ENCODE assay signal across 13 mouse cellular contexts in the genomic region with DNA sequence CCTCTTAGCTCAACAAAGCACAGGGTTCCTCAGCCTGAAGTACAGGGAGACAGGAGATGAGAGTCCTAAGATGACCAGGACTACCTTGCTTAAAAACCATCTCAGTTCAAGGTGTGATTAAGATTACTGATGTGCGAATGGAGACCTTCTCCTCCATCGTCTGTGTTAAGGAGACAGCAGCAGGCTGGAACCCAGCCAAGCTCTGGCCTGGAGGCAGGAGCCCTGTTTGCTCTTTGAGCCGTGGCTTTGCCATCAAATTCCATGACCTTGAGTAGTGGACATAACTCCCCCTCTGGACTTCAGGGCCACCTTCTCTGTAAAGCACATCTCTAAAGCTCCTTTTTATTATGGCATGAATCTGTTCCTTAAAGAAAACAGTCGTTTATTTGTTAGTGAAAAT. TPM values are rescaled to one million over a fixed set of nuclear protein-coding genes. Genes with fewer than 3 reads are reported as not detected.
DNase-seq lines count a peak whose midpoint lies in the region; ATAC-seq lines count a peak whose summit lies in the region.
"Had no signal": no experiment of that assay in that cellular context is flagged by ENCODE, and none has a peak within 500 bp of the region (broad histone marks: within the 10 kb centered on the region; RNA-seq: fewer than 3 reads in every experiment).

No protein-coding gene starts in this region.

- no peaks in the 10 kb centered on the region for H3K27me3 ChIP-seq in kidney, embryonic 16.5 days (ENCODE audit: insufficient read depth, low read length)
- H3K27me3 ChIP-seq: hindbrain, embryonic 13.5 days had no signal

- no peak for ATAC-seq in kidney, embryonic 16.5 days (ENCODE audit: low FRiP score, low TSS enrichment)

- 27% methylated on average over 4 of the region's 4 CpGs for WGBS in kidney, embryonic 16.5 days

- H3K27ac ChIP-seq in kidney, embryonic 16.5 days (ENCODE audit: low read length), result no peak overlapping the region
- H3K27ac ChIP-seq: embryonic facial prominence, embryonic 10.5 days; forebrain, embryonic 10.5 days; hindbrain, embryonic 13.5 days had no signal

- H3K9me3 ChIP-seq in kidney, embryonic 16.5 days (ENCODE audit: low read length), result no peaks in the 10 kb centered on the region
- H3K9me3 ChIP-seq: embryonic facial prominence, embryonic 10.5 days; forebrain, embryonic 10.5 days; hindbrain, embryonic 13.5 days had no signal

- H3K4me2 ChIP-seq in kidney, embryonic 16.5 days (replicated peaks; ENCODE audit: low read depth, low read length), result no peak overlapping the region
- H3K4me2 ChIP-seq: hindbrain, embryonic 13.5 days had no signal

- H3K4me3 ChIP-seq in kidney, embryonic 16.5 days (ENCODE audit: low read length), result no peak overlapping the region
- H3K4me3 ChIP-seq: embryonic facial prominence, embryonic 10.5 days; forebrain, embryonic 10.5 days; hindbrain, embryonic 13.5 days had no signal

- H3K9ac ChIP-seq in kidney, embryonic 16.5 days (replicated peaks; ENCODE audit: low read length), result no peak overlapping the region
- H3K9ac ChIP-seq: hindbrain, embryonic 13.5 days had no signal

- DNase-seq in cerebellum, adult 9-10 months, result peak; percentile 33
- no peak for DNase-seq in cerebellum, adult 8-10 months
- DNase-seq in kidney, adult 18-20 months, result peak; percentile 37
- DNase-seq in right cerebral cortex, postnatal 4 days, result peak; percentile 20
- no peak for DNase-seq in right cerebral cortex, postnatal 10 days (ENCODE audit: low spot score in 2 of 2)
- peak; percentile 66 to 75 for DNase-seq in kidney, postnatal 4 days
- no peak for DNase-seq in layer of hippocampus, postnatal 25 days (ENCODE audit: extremely low spot score in 1 of 2, low spot score in 1 of 2)
- DNase-seq: gastrocnemius, postnatal 14 days; lung, adult 2 months had no signal

- peaks cover 30% of the 10 kb centered on the region for H3K4me1 ChIP-seq in kidney, embryonic 16.5 days (ENCODE audit: insufficient read depth, low read length)

- H3K36me3 ChIP-seq in kidney, embryonic 16.5 days (ENCODE audit: insufficient read depth, low read length), result no peaks in the 10 kb centered on the region

RNA-seq across cellular contexts. Expression of a gene that starts 2.0 kb away (rescaled TPM):
- 40.0 and 72.4 TPM in 2 replicates for polyA plus RNA-seq in kidney, embryonic 16.5 days (2015; fragmentation: Nextera tagmentation; extraction: Ambion mirVana)
- total RNA-seq in layer of hippocampus, postnatal 25 days (2021), result 10 to 100 TPM; 19.2 to 21.9 TPM

RNA-seq across cellular contexts. Expression of a gene that starts 40.6 kb away (rescaled TPM):
- polyA plus RNA-seq in kidney, embryonic 16.5 days (2015; fragmentation: Nextera tagmentation; extraction: Ambion mirVana), result 20.2 and 21.2 TPM in 2 replicates
- total RNA-seq in layer of hippocampus, postnatal 25 days (2021), result 10 to 100 TPM; 27.0 to 28.1 TPM

Comparison
In these comparisons a context has a peak if more than half of its experiments do, and no peak if none do; other contexts are left out.
1. DNase-seq: peak in cerebellum, adult 9-10 months (single experiment), kidney, adult 18-20 months (single experiment), right cerebral cortex, postnatal 4 days (single experiment) and kidney, postnatal 4 days (2 of 2); none in cerebellum, adult 8-10 months (single experiment), right cerebral cortex, postnatal 10 days (0 of 2) and layer of hippocampus, postnatal 25 days (0 of 2).